Mouse (Mus musculus): ENCODE measurements at regions not wholly inside any gene's neighbourhood (a gene's known extent, or its start where the extent isn't known, plus 50 kb on each side); places are given as distances from the start of the nearest gene placed in this dataset.

- TF ChIP-seq SRF (IDR thresholded peaks at IDR 0.05; ENCODE audit: control insufficient read depth, insufficient read length, low read depth) (no peak), USF1 (IDR thresholded peaks at IDR 0.05; ENCODE audit: low read depth) (no peak)
These were observed 278.3 kb upstream of the Tbl1xr1 start for GRCm38 (mm10) chr3:21798139-21798538.
